Mouse (Mus musculus): ENCODE results near the gene Gba. TPM values are rescaled to one million over a fixed set of nuclear protein-coding genes. Genes with fewer than 3 reads are reported as not detected.
A peak's percentile ranks its signal among the peaks of the same experiment; 100 is the strongest.

Gba gene
- total and polyA plus RNA-seq, 3 experiments, result 63.6 to 65.3 (median 64.1) TPM

DNA sequence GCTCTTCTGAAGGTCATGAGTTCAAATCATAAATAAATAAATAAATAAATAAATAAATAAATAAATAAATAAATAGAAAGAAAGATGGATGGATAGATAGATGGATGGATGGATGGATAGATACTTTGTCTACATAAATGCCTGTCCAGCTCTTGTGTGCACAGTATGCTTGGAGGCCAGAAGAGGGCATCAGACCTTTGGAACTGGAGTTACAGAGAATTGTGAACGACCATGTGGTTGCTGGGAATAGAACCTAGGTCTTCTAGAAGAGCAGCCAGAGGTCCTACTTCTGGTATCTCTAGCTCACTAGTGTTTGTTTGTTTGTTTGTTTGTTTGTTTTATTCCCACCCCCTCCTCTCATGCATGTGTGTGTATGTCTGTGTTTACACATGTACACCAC, 9.4 kb upstream of the Gba start:
- Histone ChIP-seq H3K9ac (ENCODE audit: insufficient read depth, low read depth) (no peak overlapping the region), H3K27ac (ENCODE audit: insufficient read depth, low read depth) (no peak overlapping the region), H3K9me3 (replicated peaks; ENCODE audit: low read length) (no peaks in the 10 kb centered on the region), H3K79me2 (replicated peaks; ENCODE audit: control insufficient read depth, extremely low read depth, insufficient read depth, poor library complexity, severe bottlenecking) (no peaks in the 10 kb centered on the region), H3K4me2 (ENCODE audit: insufficient read depth, low read depth, poor library complexity, severe bottlenecking) (no peak overlapping the region), H3K4me1 (ENCODE audit: control insufficient read depth in 1 of 2, insufficient read depth in 2 of 2) (peaks cover 0 to 12% of the 10 kb centered on the region in 2 experiments; a peak in 2 of 4 replicates), H3K27me3 (replicated peaks) (no peaks in the 10 kb centered on the region), H3K4me3 (replicated peaks in 1 of 3; ENCODE audit: low read depth in 2 of 3, low read length in 2 of 3, poor library complexity in 1 of 3) (no peak overlapping the region), H3K36me3 (replicated peaks in 1 of 2; ENCODE audit: control insufficient read depth in 1 of 2, insufficient read depth in 1 of 2, low read length in 1 of 2) (peaks cover 2 to 30% of the 10 kb centered on the region in 2 experiments)
- in situ Hi-C loops (cut with MboI; ENCODE audit: low pct_ligation_motif_present, low pct_unique_long_range_greater_than_20kb, low sequenced_read_pairs) (no loop called here), dilution Hi-C loops (cut with MboI; ENCODE audit: extremely low pct_ligation_motif_present, extremely low pct_unique_long_range_greater_than_20kb, low sequenced_read_pairs) (no loop called here)
- TF ChIP-seq CTCF (conservative IDR thresholded peaks at IDR 0.05 in 1 of 2, IDR thresholded peaks at IDR 0.05 in 1 of 2; ENCODE audit: low read depth in 2 of 2, low read length in 2 of 2) (peak in 1 of 2 experiments; percentile 32; a peak in 2 of 4 replicates), TCF12 (IDR thresholded peaks at IDR 0.05; ENCODE audit: low read depth, low read length) (no peak), RCOR1 (conservative IDR thresholded peaks at IDR 0.05; ENCODE audit: low read depth, low read length) (no peak), KAT2A (IDR thresholded peaks at IDR 0.05; ENCODE audit: insufficient replicate concordance, low read length) (no peak)
- DNase-seq (ENCODE audit: extremely low read depth), result peak; percentile 24

DNA sequence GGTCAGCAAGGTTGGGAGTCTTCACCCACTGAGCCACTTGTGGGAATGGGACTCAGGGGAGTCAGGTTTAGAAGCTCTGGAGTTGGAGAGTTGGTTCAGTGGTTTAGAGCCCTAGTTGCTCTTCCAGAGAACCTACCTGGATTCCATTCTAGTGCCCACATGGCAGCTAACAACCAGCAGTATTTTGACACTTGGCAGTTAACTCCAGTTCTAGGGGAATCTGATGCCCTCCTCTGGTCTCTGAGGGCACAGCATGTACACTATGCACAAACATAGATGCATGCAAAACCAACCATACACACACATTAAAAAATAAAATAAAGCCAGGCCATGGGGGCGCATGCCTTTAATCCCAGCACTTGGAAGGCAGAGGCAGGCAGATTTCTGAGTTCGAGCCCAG, 8.9 kb upstream of the Gba start:
- H3K27ac ChIP-seq (ENCODE audit: insufficient read depth, low read depth), result no peak overlapping the region
- dilution Hi-C loops (cut with MboI; ENCODE audit: extremely low pct_ligation_motif_present, extremely low pct_unique_long_range_greater_than_20kb, low sequenced_read_pairs) (no loop called here), in situ Hi-C loops (cut with MboI; ENCODE audit: low pct_ligation_motif_present, low pct_unique_long_range_greater_than_20kb, low sequenced_read_pairs) (no loop called here)
- peak; percentile 34 for DNase-seq (ENCODE audit: extremely low read depth)
- H3K27me3 ChIP-seq (replicated peaks), result no peaks in the 10 kb centered on the region
- H3K4me3 ChIP-seq (replicated peaks in 1 of 3; ENCODE audit: low read depth in 2 of 3, low read length in 2 of 3, poor library complexity in 1 of 3), result no peak overlapping the region
- H3K79me2 ChIP-seq (replicated peaks; ENCODE audit: control insufficient read depth, extremely low read depth, insufficient read depth, poor library complexity, severe bottlenecking), result no peaks in the 10 kb centered on the region
- H3K36me3 ChIP-seq (replicated peaks in 1 of 2; ENCODE audit: control insufficient read depth in 1 of 2, insufficient read depth in 1 of 2, low read length in 1 of 2), result peaks cover 0 to 25% of the 10 kb centered on the region in 2 experiments
- no peaks in the 10 kb centered on the region for H3K9me3 ChIP-seq (replicated peaks; ENCODE audit: low read length)
- peaks cover 0 to 12% of the 10 kb centered on the region in 2 experiments; a peak in 2 of 4 replicates for H3K4me1 ChIP-seq (ENCODE audit: control insufficient read depth in 1 of 2, insufficient read depth in 2 of 2)
- TF ChIP-seq MEF2A (IDR thresholded peaks at IDR 0.05; ENCODE audit: borderline replicate concordance, low read depth, low read length) (no peak), ZC3H11A (IDR thresholded peaks at IDR 0.05; ENCODE audit: low read depth, low read length) (no peak), HCFC1 (IDR thresholded peaks at IDR 0.05; ENCODE audit: low read depth, low read length) (no peak), IRF4 (IDR thresholded peaks at IDR 0.05; ENCODE audit: low read depth, low read length) (no peak), POLR2AphosphoS2 (IDR thresholded peaks at IDR 0.05; ENCODE audit: low read depth, low read length) (no peak), ELF1 (IDR thresholded peaks at IDR 0.05; ENCODE audit: low read depth, low read length) (no peak), CHD1 (IDR thresholded peaks at IDR 0.05; ENCODE audit: low read depth, low read length) (no peak), ZNF384 (IDR thresholded peaks at IDR 0.05; ENCODE audit: low read depth, low read length) (no peak), E2F4 (IDR thresholded peaks at IDR 0.05; ENCODE audit: insufficient replicate concordance, low read depth, low read length) (no peak), RCOR1 (conservative IDR thresholded peaks at IDR 0.05; ENCODE audit: low read depth, low read length) (no peak), MYC (IDR thresholded peaks at IDR 0.05; ENCODE audit: low read depth, low read length) (no peak), GABPA (IDR thresholded peaks at IDR 0.05; ENCODE audit: insufficient replicate concordance, low read depth, low read length) (no peak), MAZ (IDR thresholded peaks at IDR 0.05; ENCODE audit: low read depth, low read length) (no peak), ETS1 (conservative IDR thresholded peaks at IDR 0.05; ENCODE audit: low read depth, low read length) (no peak), USF1 (IDR thresholded peaks at IDR 0.05; ENCODE audit: low read depth, low read length) (no peak), RAD21 (IDR thresholded peaks at IDR 0.05; ENCODE audit: low read depth, low read length) (peak; percentile 45), POLR2A (IDR thresholded peaks at IDR 0.05; ENCODE audit: low read depth, low read length) (no peak), TCF12 (IDR thresholded peaks at IDR 0.05; ENCODE audit: low read depth, low read length) (no peak), NELFE (IDR thresholded peaks at IDR 0.05; ENCODE audit: low read depth, low read length) (no peak), ZMIZ1 (IDR thresholded peaks at IDR 0.05; ENCODE audit: low read depth, low read length) (no peak), JUND (conservative IDR thresholded peaks at IDR 0.05; ENCODE audit: low read depth, low read length) (no peak), KAT2A (IDR thresholded peaks at IDR 0.05; ENCODE audit: insufficient replicate concordance, low read length) (no peak), CTCF (conservative IDR thresholded peaks at IDR 0.05 in 1 of 2, IDR thresholded peaks at IDR 0.05 in 1 of 2; ENCODE audit: low read depth in 2 of 2, low read length in 2 of 2) (peak in 1 of 2 experiments; percentile 64; a peak in 3 of 4 replicates), SMC3 (IDR thresholded peaks at IDR 0.05; ENCODE audit: low read depth, low read length) (peak; percentile 36), JUN (IDR thresholded peaks at IDR 0.05; ENCODE audit: insufficient read depth, low read depth, low read length) (no peak)
- no peak overlapping the region for H3K4me2 ChIP-seq (ENCODE audit: insufficient read depth, low read depth, poor library complexity, severe bottlenecking)
- H3K9ac ChIP-seq (ENCODE audit: insufficient read depth, low read depth), result no peak overlapping the region

Data from CH12.LX (cell line).